Mouse (Mus musculus): Measurements from ENCODE around the gene Arpc5l.

DNA sequence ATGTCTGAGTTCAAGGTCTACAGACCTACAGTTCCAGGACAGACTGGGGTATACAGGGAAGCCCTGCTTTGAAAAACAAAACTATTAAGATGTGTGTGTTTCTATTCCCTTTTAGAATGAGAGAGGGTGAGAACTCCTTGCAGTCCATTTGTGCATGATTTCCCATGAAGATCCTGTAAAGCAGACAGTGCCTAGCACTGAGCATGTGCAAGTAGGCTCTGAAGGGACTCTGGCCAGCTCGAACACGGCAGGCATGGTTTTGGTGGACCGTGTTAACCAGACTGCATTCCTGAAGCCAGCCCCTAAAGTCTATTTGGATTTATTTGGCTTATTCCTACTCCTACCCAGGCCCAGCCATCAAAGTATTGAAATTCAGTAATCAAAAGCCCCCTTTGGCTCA, 6.8 kb downstream of the Arpc5l start:
- no peak for TF ChIP-seq MAX (IDR thresholded peaks at IDR 0.05; ENCODE audit: low read length)
- TF ChIP-seq EP300 (IDR thresholded peaks at IDR 0.05; ENCODE audit: low read depth in 1 of 2, low read length in 2 of 2), result no peak
- no peak for TF ChIP-seq POLR2A (IDR thresholded peaks at IDR 0.05; ENCODE audit: control insufficient read depth in 1 of 2, insufficient read depth in 1 of 2, low read depth in 1 of 2, low read length in 2 of 2, poor library complexity in 1 of 2)
- no peak for TF ChIP-seq CTCF (IDR thresholded peaks at IDR 0.05 in 2 of 3, conservative IDR thresholded peaks at IDR 0.05 in 1 of 3; ENCODE audit: control insufficient read depth in 1 of 3, insufficient read depth in 1 of 3, low read depth in 2 of 3, low read length in 3 of 3, poor library complexity in 1 of 3, severe bottlenecking in 1 of 3)
- no peak for TF ChIP-seq USF1 (IDR thresholded peaks at IDR 0.05; ENCODE audit: low read depth, low read length)
- no peak for TF ChIP-seq ZNF384 (IDR thresholded peaks at IDR 0.05; ENCODE audit: low read depth, low read length)
- no peak for TF ChIP-seq SMC3 (IDR thresholded peaks at IDR 0.05; ENCODE audit: low read depth, low read length)
- TF ChIP-seq NELFE (IDR thresholded peaks at IDR 0.05; ENCODE audit: low read depth, low read length), result no peak
- no peak for TF ChIP-seq ZKSCAN1 (IDR thresholded peaks at IDR 0.05; ENCODE audit: low read depth, low read length)
- no peak for TF ChIP-seq POLR2AphosphoS2 (IDR thresholded peaks at IDR 0.05; ENCODE audit: low read length)
